Mouse (Mus musculus) lung, postnatal 14 days (tissue): ENCODE results near the gene Nub1.

ENCODE experiments used
- DNase-seq: peaks from one replicate; pipeline ENCODE4 v3.0.0; 2021

The Nub1 gene

DNA sequence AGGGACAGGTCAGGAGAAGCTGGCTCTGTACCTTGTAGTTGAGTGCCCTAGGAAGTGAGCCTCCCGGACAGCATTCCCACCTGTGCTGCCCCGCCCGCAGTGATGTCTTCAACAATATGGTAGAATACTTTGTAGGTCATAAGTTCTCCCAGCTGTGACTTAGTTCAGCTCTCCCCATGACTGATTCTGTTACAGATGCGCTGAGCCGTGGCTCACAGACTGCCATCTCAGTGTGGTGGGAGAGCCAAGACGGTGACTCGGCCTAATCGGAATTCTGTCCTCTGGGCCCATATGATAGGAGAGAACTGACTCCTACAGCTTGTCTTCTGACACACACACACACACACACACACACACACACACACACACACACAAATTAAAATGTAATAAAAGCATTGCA is 19.3 kb downstream of the Nub1 start:
- no peak for DNase-seq

DNA sequence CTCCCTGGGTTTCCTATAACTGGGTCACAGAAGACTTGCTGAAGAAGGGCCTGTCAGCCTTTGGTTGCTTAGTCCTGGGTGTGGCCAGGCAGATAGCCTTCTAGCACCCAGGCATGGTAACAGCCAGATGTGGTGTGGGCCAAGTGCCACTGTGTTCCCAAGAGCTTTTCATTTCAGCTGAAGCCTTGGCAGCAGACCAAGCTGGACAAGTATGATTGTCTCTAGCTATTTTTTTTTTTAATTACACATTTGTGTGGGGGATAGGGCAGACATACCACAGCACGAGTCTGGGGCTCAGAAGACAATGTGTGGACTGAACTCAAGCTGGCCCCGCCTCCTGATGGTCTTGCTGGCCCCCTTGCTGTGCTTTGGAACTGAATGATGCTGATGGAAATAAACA is 24.6 kb downstream of the Nub1 start:
- peak; percentile 66 for DNase-seq

DNA sequence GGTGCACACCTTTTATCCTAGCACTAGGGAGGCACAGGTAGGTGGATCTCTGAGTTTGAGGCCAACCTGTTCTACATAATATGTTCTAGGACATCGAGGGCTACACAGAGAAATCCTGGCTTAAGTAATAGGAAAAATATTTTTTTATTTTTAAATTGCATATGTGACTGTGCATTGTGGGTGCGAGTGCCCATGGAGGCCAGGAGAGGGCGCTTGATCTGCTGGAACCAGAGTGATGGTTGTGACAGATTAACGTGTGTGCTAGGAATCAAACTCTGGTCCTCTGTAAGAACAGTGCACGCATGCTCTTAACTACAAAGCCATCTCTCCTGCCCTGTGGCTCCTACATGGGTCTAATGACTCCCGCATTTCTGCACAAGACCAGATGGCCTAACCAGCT is 26.3 kb downstream of the Nub1 start:
- DNase-seq = no peak

GRCm38 (mm10) chr5:24713199-24713598 is 27.9 kb downstream of the Nub1 start:
- DNase-seq = peak; percentile 42

GRCm38 (mm10) chr5:24713987-24714386 is 28.7 kb downstream of the Nub1 start:
- DNase-seq = no peak

- no peak for DNase-seq
Observed at GRCm38 (mm10) chr5:24718076-24718475, 32.7 kb downstream of the Nub1 start.

DNA sequence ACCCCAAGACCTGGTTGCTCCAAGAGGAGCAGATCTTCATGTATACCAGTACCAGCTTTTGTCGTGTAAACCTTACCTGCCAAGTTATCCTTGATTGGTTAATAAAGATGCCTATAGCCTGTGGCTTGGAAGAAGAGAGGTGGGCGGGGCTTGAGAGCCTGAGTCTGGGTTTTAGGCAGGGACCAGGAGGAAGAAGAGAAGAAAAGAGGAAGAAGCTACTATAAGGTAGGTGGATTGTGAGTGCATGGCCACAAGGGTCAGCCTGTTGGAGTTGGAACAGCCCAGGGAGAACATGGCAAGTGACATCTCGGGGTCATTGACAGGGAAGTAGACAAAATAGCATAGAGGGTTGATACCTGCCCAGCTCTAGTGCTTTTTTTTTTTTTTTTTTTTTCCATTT is 34.5 kb downstream of the Nub1 start:
- no peak for DNase-seq

GRCm38 (mm10) chr5:24723527-24724269 is 38.4 kb downstream of the Nub1 start:
- no peak for DNase-seq

DNA sequence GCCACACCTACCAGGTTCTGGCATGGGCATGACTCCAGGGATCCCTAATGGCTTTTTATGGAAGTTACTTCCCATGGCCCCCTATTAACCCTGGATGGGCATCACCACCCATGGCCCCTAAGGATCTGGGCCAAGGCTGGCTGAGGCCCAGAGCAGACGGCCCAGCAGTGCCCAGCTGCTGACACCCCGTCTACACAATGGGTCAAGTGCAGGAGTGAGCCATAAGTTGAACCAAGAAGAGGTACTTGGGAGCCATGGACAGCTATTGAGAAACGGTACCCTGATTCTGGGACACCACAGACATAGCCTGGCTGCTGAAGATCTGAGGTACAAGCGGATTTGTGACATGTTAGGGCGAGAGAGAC is 38.9 kb downstream of the Nub1 start:
- DNase-seq = peak; percentile 14

- DNase-seq = no peak
Observed at GRCm38 (mm10) chr5:24724805-24725204, 39.5 kb downstream of the Nub1 start.

DNA sequence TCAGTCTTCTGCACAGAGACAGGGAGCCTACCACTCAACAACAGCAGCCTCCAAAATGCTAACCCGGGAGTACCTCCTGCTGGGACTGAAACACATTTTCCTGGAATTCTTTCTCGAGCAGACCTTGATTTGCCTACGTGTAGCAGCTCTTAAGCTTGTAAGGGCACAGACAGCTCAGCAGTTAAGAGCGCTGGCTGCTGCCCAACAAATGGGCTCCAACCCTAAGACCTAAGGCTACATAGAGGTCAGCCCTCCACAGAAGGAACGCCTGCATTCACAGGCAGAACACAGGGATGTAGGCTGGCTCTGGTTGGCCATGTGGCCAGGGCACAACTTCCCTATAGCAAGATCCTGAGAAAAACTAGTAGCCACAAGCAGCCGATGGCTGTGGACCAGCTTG is 40.6 kb downstream of the Nub1 start:
- no peak for DNase-seq

DNA sequence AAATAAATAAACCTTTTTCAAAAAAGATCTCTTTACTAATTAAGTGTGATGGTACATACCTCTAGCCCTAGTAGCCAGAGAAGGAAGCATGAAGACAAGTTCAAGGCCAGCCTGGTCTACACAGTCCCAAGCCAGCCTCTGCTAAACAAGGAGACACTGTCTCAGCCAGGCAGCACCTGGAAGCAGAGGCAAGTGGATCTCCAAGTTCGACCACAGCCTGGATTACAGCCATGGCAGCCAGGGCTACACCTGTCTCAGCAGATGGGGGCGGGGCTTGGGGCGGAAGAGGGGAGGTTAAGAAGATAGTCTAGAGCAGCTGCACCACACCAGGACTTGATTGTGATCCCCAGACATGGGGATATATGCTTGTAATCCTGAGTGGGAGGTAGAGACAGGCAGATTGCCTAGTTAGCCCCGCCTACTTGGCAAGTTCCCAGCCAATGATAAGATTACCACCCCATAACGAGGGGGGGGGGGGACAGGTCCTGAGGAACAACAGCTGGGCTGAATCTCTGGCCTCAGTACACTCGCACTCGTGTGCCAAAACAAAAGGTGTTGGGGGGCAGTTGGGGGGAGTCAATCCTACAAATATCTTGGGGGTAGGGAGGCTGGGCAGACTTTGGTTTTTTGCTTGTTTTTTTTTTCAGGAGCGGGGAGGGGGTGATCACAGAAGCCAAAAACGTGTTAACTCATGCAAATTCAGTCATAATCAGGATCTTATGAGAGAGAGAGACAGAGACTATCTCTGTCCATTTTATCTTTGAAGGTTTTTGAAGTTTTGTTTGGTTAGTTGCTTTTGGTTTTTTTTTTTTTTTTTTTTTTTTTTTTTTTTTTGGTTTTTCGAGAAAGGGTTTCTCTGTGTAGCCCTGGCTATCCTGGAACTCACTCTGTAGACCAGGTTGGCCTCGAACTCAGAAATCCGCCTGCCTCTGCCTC is 41.8 kb downstream of the Nub1 start:
- DNase-seq = peak; percentile 60

- DNase-seq = no peak
Observed at GRCm38 (mm10) chr5:24729797-24730487, 44.6 kb downstream of the Nub1 start.

DNA sequence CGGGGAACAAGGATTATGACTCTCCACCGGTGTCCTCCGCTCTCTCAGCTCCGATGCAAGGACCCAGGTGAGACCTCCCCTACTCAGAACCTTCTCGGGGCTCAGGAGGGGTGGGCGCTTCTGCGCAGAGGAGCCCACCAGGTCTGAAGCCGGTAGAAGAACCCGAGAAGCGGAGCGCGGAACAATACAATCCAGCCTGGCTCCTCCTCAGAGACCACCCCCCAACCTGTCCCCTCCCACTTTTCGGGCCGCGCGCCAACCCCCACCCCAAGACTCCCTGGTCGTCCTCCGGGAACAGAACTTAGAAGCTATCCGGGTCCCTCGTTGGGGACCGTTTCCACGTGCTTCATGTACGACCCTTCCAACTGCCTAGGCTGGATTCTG is 45.1 kb downstream of the Nub1 start, which contains the start of gene Wdr86:
Gene Wdr86, minus strand, starts transcription at position 240 of the 384 bp plus-strand sequence.
- no peak for DNase-seq

DNA sequence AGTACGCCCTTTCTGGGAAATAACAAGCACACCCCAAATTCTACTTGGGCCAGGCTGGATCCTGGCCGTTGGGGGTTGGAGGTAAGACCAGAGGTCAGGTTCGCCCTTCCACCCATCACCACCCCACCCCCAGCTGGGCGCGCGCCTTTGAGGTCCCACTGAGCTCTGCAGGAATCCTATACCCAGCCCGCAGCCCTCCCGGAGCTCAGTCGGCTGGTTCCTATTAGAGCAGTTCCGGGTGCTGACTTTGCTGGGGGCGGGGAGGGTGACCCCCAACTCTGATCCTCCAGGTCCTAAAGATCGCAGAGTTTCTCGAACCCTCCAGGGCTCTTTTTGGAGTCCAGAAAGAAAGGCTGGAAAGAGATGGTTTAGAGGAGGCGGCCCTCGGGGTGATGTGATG is 45.7 kb downstream of the Nub1 start:
- no peak for DNase-seq

DNA sequence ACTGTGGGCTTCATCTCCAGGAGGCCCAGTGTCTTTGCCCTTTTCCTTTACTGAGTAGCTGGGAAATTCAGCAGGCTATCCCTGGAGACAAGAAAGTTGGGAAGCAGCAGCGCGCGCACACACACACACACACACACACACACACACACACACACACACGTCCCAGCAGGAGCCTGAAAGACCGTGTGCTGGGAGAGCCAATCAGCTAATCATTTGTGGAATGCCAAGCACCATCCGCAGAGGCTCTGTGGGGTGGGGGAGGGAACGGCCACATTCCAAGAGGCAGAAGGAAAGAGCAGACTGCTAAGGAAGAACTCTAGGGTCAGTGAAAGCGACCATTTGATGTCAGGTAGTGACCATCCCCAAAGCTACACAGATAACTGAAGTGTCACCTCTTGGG is 47.8 kb downstream of the Nub1 start:
- DNase-seq = peak; percentile 55

GRCm38 (mm10) chr5:24733771-24734426 is 48.6 kb downstream of the Nub1 start:
- DNase-seq = no peak

GRCm38 (mm10) chr5:24737595-24737994 is 52.3 kb downstream of the Nub1 start:
- DNase-seq = no peak

- DNase-seq = no peak
Observed at GRCm38 (mm10) chr5:24738517-24738916, 53.2 kb downstream of the Nub1 start.

DNA sequence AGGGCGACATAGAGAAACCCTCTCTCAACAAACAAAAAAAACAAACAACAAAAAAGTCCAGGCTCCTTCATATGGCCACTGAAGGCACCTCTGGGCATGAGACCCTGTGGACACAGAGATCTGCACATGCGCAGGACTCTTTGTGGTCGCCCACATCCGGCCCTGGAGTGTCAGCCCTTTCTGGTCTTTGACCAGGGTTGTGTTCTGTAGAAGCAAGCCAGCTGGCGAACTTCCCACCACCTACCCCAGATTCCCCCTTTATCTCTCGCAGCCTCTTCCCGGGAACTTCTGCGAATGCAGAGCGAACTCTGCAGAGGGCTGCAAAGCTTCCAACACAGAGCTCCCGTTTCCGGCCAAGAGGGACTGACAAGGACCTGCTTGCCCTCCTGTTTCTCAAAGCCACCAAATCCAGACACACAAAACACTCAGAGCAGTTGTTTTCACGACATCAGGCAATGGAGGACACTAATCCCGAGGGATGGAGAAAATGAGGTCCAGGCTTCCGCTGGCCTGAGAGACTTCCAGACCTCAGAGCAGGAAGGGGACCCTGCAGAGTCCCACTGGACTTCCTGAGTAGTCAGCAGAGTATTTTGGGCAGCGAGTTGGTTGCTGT is 53.9 kb downstream of the Nub1 start:
- peak; percentile 78 for DNase-seq

DNA sequence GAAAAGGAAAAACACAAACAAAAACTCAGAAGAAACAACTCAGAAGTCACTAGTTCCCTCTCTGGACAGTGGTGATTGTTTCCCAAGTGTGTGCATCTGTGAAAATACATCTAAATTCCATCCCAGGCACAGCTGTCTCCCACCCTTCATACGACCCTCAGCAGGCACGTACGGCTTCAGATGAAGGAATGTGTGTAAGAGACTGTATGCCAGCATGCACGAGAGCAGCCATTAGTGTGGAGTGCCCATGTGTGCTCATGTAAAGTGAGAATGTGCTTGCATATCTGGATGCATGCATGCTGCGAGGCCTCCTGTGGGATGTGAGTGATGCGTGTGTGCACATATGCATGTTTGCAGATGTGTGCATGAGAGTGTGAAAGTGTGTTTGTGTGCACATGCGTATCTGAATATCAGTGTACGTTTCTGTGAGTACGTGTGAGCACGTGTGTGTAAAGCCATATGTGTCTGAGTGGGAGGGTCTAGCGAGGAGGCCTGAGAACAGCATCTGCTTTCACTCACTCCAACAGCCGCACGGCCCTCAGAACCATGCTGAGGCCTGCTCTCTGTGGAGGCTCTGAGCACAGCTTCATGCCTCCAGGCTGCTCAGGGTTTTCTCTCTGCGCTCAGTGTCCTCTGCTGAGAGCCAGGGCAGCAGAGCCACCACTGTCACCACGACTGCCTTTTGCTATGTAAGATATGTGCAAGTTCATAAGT is 56.0 kb downstream of the Nub1 start:
- no peak for DNase-seq

DNA sequence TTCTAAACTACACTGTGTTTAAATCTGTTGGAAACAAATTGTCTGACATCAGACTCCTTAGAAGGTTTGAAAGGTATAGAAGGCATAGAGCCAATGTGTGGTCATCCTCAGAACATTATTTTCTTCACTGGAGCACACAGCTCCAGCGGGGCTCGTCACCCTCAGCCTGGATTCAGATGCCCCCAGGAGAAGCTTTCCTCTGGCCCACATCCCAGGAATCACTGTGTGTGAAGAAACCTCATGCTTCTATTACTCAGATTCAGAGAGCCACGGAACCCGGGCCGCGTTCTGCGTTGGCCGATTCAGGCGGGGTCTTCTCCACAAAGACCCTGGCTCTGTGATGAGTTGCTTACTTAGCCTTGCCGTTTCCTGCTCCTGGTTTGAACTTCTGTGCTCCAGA is 58.6 kb downstream of the Nub1 start:
- DNase-seq = no peak
